Mouse (Mus musculus) megakaryocyte, embryonic 14.5 days (primary cell): ENCODE measurements around the gene Mcrip1.

ENCODE experiments used
- FLI1 ChIP-seq: IDR thresholded peaks from 2 replicates; pipeline ENCODE4 v1.6.1; 2012; ENCODE audit warnings: low read length, inconsistent platforms, mixed read lengths
- GATA1 ChIP-seq: IDR thresholded peaks from 3 replicates; pipeline ENCODE4 v1.6.1; 2012; ENCODE audit warnings: mixed read lengths, low read length, inconsistent platforms, borderline replicate concordance

DNA sequence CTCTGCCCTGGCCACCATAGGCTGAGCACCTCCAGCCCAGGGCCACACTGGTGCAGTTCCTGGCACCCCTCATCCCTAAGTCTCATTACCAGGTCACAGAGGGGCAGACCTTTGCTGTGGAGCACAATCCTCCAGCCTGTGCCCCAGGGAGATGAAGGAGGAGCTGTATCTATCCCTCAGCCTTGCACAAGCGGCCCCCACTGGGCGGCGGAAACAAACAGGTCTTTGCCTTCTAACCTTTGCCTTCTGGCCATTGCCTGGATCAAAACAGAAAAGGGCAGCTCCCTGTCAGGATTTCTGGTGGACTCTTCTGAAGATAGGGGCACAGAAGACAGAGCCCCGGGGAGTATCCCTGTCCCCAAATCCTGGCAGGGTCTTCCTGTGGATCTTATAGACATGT, 20.6 kb downstream of the Mcrip1 start:
- TF ChIP-seq GATA1 = no peak
- no peak for TF ChIP-seq FLI1
